Comparison of ENCODE assay signal across 8 mouse cellular contexts in genomic region chr17:5248957-5249656, GRCm38 (mm10).
DNase-seq lines count a peak whose midpoint lies in the region; ATAC-seq lines count a peak whose summit lies in the region.

No protein-coding gene starts in this region.

- H3K4me2 ChIP-seq in hindbrain, embryonic 16.5 days (ENCODE audit: low read length) = peak overlapping the region; percentile 6; the same call in 1 of the 2 replicates

- peak overlapping the region; percentile 49 for H3K27ac ChIP-seq in hindbrain, embryonic 16.5 days (ENCODE audit: low read depth, low read length)
- H3K27ac ChIP-seq in limb, embryonic 10.5 days = peak overlapping the region; percentile 64

- DNase-seq in left cerebral cortex, postnatal 14 days (ENCODE audit: low spot score in 2 of 2) = peak; percentile 56 to 62
- DNase-seq in left cerebral cortex, adult 18-20 months (ENCODE audit: low spot score in 2 of 2) = no peak
- DNase-seq in cerebellum, adult 8-10 months = peak; percentile 85
- DNase-seq in limb, embryonic 10.5 days (ENCODE audit: low spot score) = no peak
- DNase-seq in natural killer cell, adult 2 months (ENCODE audit: low spot score in 2 of 2) = peak; percentile 24 to 45
- DNase-seq in adipocyte (ENCODE audit: low spot score) = no peak

- H3K9me3 ChIP-seq in hindbrain, embryonic 16.5 days (ENCODE audit: control insufficient read depth, low read length) = no peaks in the 10 kb centered on the region
- no peaks in the 10 kb centered on the region; the same call in 1 of the 2 replicates for H3K9me3 ChIP-seq in limb, embryonic 10.5 days (replicated peaks)

- intact Hi-C loops in left cerebral cortex, postnatal 14 days (cut with DNase I) = no loop called here

- peak; percentile 56 for ATAC-seq in hindbrain, embryonic 16.5 days
- no peak for ATAC-seq in granulocyte monocyte progenitor cell, adult 5-6 weeks (replicated peaks; ENCODE audit: poor library complexity, severe bottlenecking)

- H3K9ac ChIP-seq in hindbrain, embryonic 16.5 days (ENCODE audit: low read depth, low read length) = no peak overlapping the region

- peaks cover 23% of the 10 kb centered on the region for H3K4me1 ChIP-seq in hindbrain, embryonic 16.5 days (ENCODE audit: control insufficient read depth, insufficient read depth, low read depth, low read length)
- peaks cover 44% of the 10 kb centered on the region for H3K4me1 ChIP-seq in limb, embryonic 10.5 days

- H3K4me3 ChIP-seq in hindbrain, embryonic 16.5 days (ENCODE audit: low read length) = no peak overlapping the region
- H3K4me3 ChIP-seq in limb, embryonic 10.5 days = no peak overlapping the region

- no peaks in the 10 kb centered on the region for H3K27me3 ChIP-seq in hindbrain, embryonic 16.5 days (replicated peaks; ENCODE audit: control insufficient read depth, insufficient read depth, low read length)
- H3K27me3 ChIP-seq in limb, embryonic 10.5 days (ENCODE audit: low read depth, poor library complexity, severe bottlenecking) = no peaks in the 10 kb centered on the region

- WGBS in hindbrain, embryonic 16.5 days = 41% methylated on average over 17 of the region's 17 CpGs
- 48% methylated on average over 17 of the region's 17 CpGs for WGBS in limb, embryonic 10.5 days

- no peaks in the 10 kb centered on the region for H3K36me3 ChIP-seq in hindbrain, embryonic 16.5 days (ENCODE audit: control insufficient read depth, insufficient read depth, low read length)
- H3K36me3 ChIP-seq in limb, embryonic 10.5 days = peaks cover 13% of the 10 kb centered on the region

Comparison
In these comparisons a context has a peak if more than half of its experiments do, and no peak if none do; other contexts are left out.
1. DNase-seq: peak in left cerebral cortex, postnatal 14 days (2 of 2), cerebellum, adult 8-10 months (single experiment) and natural killer cell, adult 2 months (2 of 2); none in left cerebral cortex, adult 18-20 months (0 of 2), limb, embryonic 10.5 days (single experiment) and adipocyte (single experiment).